Mouse (Mus musculus): ENCODE data around the gene Pkp1. TPM values are rescaled to one million over a fixed set of nuclear protein-coding genes. Genes with fewer than 3 reads are reported as not detected.

The Pkp1 gene
- polyA plus RNA-seq, 1 experiment: not detected

- 100% methylated on average over 2 of the region's 2 CpGs for WGBS
- H3K4me1 ChIP-seq (ENCODE audit: control insufficient read depth, insufficient read depth, low read length): peaks cover 27% of the 10 kb centered on the region
- H3K27ac ChIP-seq (ENCODE audit: insufficient read depth, low read depth, low read length): no peak overlapping the region
- no peak for TF ChIP-seq POLR2A (IDR thresholded peaks at IDR 0.05; ENCODE audit: insufficient read depth, low read depth, low read length)
- no peak for TF ChIP-seq CTCF (IDR thresholded peaks at IDR 0.05; ENCODE audit: insufficient read depth, low read depth, low read length)
- no peak overlapping the region for H3K4me3 ChIP-seq (ENCODE audit: insufficient read depth, low read depth, low read length)
These were observed 24.7 kb upstream of the Pkp1 start for GRCm38 (mm10) chr1:135943713-135944112.

- Histone ChIP-seq H3K4me1 (ENCODE audit: control insufficient read depth, insufficient read depth, low read length) (peaks cover 22% of the 10 kb centered on the region), H3K27ac (ENCODE audit: insufficient read depth, low read depth, low read length) (no peak overlapping the region), H3K4me3 (ENCODE audit: insufficient read depth, low read depth, low read length) (no peak overlapping the region)
- TF ChIP-seq CTCF (IDR thresholded peaks at IDR 0.05; ENCODE audit: insufficient read depth, low read depth, low read length) (no peak), POLR2A (IDR thresholded peaks at IDR 0.05; ENCODE audit: insufficient read depth, low read depth, low read length) (no peak)
- 41% methylated on average over 7 of the region's 7 CpGs for WGBS
These were observed 23.1 kb upstream of the Pkp1 start for GRCm38 (mm10) chr1:135942116-135942515.

- no peak overlapping the region for H3K4me3 ChIP-seq (ENCODE audit: insufficient read depth, low read depth, low read length)
- peaks cover 18% of the 10 kb centered on the region for H3K4me1 ChIP-seq (ENCODE audit: control insufficient read depth, insufficient read depth, low read length)
- no peak for TF ChIP-seq CTCF (IDR thresholded peaks at IDR 0.05; ENCODE audit: insufficient read depth, low read depth, low read length)
- TF ChIP-seq POLR2A (IDR thresholded peaks at IDR 0.05; ENCODE audit: insufficient read depth, low read depth, low read length): no peak
- no peak overlapping the region for H3K27ac ChIP-seq (ENCODE audit: insufficient read depth, low read depth, low read length)
- WGBS: 87% methylated on average over 6 of the region's 6 CpGs
These were observed 22.4 kb upstream of the Pkp1 start for GRCm38 (mm10) chr1:135941259-135942006.

- no peak for TF ChIP-seq CTCF (IDR thresholded peaks at IDR 0.05; ENCODE audit: insufficient read depth, low read depth, low read length)
- no peak for TF ChIP-seq POLR2A (IDR thresholded peaks at IDR 0.05; ENCODE audit: insufficient read depth, low read depth, low read length)
- Histone ChIP-seq H3K27ac (ENCODE audit: insufficient read depth, low read depth, low read length) (no peak overlapping the region), H3K4me1 (ENCODE audit: control insufficient read depth, insufficient read depth, low read length) (no peaks in the 10 kb centered on the region), H3K4me3 (ENCODE audit: insufficient read depth, low read depth, low read length) (no peak overlapping the region)
- 97% methylated on average over 1 of the region's 1 CpGs for WGBS
These were observed 17.1 kb upstream of the Pkp1 start for GRCm38 (mm10) chr1:135936091-135936490.

- no peak overlapping the region for H3K4me3 ChIP-seq (ENCODE audit: insufficient read depth, low read depth, low read length)
- no peak overlapping the region for H3K27ac ChIP-seq (ENCODE audit: insufficient read depth, low read depth, low read length)
- 87% methylated on average over 18 of the region's 18 CpGs for WGBS
- TF ChIP-seq CTCF (IDR thresholded peaks at IDR 0.05; ENCODE audit: insufficient read depth, low read depth, low read length) (no peak), POLR2A (IDR thresholded peaks at IDR 0.05; ENCODE audit: insufficient read depth, low read depth, low read length) (no peak)
- H3K4me1 ChIP-seq (ENCODE audit: control insufficient read depth, insufficient read depth, low read length): peaks cover 8% of the 10 kb centered on the region; the same call in 1 of the 2 replicates
These were observed 14.8 kb upstream of the Pkp1 start for GRCm38 (mm10) chr1:135933704-135934293.

GRCm38 (mm10) chr1:135929876-135930275, 10.9 kb upstream of the Pkp1 start:
- no peak for TF ChIP-seq POLR2A (IDR thresholded peaks at IDR 0.05; ENCODE audit: insufficient read depth, low read depth, low read length)
- TF ChIP-seq CTCF (IDR thresholded peaks at IDR 0.05; ENCODE audit: insufficient read depth, low read depth, low read length): no peak
- H3K27ac ChIP-seq (ENCODE audit: insufficient read depth, low read depth, low read length): no peak overlapping the region
- no peak overlapping the region for H3K4me3 ChIP-seq (ENCODE audit: insufficient read depth, low read depth, low read length)
- 23% methylated on average over 3 of the region's 3 CpGs for WGBS
- peaks cover 10% of the 10 kb centered on the region; the same call in 1 of the 2 replicates for H3K4me1 ChIP-seq (ENCODE audit: control insufficient read depth, insufficient read depth, low read length)

- Histone ChIP-seq H3K4me1 (ENCODE audit: control insufficient read depth, insufficient read depth, low read length) (peaks cover 10% of the 10 kb centered on the region; the same call in 1 of the 2 replicates), H3K4me3 (ENCODE audit: insufficient read depth, low read depth, low read length) (no peak overlapping the region), H3K27ac (ENCODE audit: insufficient read depth, low read depth, low read length) (no peak overlapping the region)
- 79% methylated on average over 5 of the region's 5 CpGs for WGBS
- TF ChIP-seq POLR2A (IDR thresholded peaks at IDR 0.05; ENCODE audit: insufficient read depth, low read depth, low read length) (no peak), CTCF (IDR thresholded peaks at IDR 0.05; ENCODE audit: insufficient read depth, low read depth, low read length) (no peak)
These were observed 6.8 kb upstream of the Pkp1 start for GRCm38 (mm10) chr1:135925848-135926247.

GRCm38 (mm10) chr1:135924377-135924994, 5.5 kb upstream of the Pkp1 start:
- Histone ChIP-seq H3K4me3 (ENCODE audit: insufficient read depth, low read depth, low read length) (no peak overlapping the region), H3K4me1 (ENCODE audit: control insufficient read depth, insufficient read depth, low read length) (peaks cover 2% of the 10 kb centered on the region; the same call in 1 of the 2 replicates), H3K27ac (ENCODE audit: insufficient read depth, low read depth, low read length) (no peak overlapping the region)
- TF ChIP-seq CTCF (IDR thresholded peaks at IDR 0.05; ENCODE audit: insufficient read depth, low read depth, low read length) (no peak), POLR2A (IDR thresholded peaks at IDR 0.05; ENCODE audit: insufficient read depth, low read depth, low read length) (no peak)
- 86% methylated on average over 5 of the region's 5 CpGs for WGBS

- TF ChIP-seq CTCF (IDR thresholded peaks at IDR 0.05; ENCODE audit: insufficient read depth, low read depth, low read length) (no peak), POLR2A (IDR thresholded peaks at IDR 0.05; ENCODE audit: insufficient read depth, low read depth, low read length) (no peak)
- 80% methylated on average over 7 of the region's 7 CpGs for WGBS
- Histone ChIP-seq H3K4me1 (ENCODE audit: control insufficient read depth, insufficient read depth, low read length) (peaks cover 9% of the 10 kb centered on the region; the same call in 1 of the 2 replicates), H3K4me3 (ENCODE audit: insufficient read depth, low read depth, low read length) (no peak overlapping the region), H3K27ac (ENCODE audit: insufficient read depth, low read depth, low read length) (no peak overlapping the region)
These were observed 4.2 kb upstream of the Pkp1 start for GRCm38 (mm10) chr1:135923229-135923628.
